Mouse (Mus musculus) hindbrain, embryonic 15.5 days (tissue): ENCODE results near the gene Hoxa4. TPM values are rescaled to one million over a fixed set of nuclear protein-coding genes. Genes with fewer than 3 reads are reported as not detected.

ENCODE experiments used
- ATAC-seq: fragments of 200-750 bp; cut with Nextera tagmentation; 2 replicates; pipeline ENCODE4 v1.8.0; 2017; ENCODE audit warnings: low read depth, moderate number of reproducible peaks, moderate TSS enrichment; ENCODE audit not compliant: low FRiP score
- H3K27ac ChIP-seq: fragments of 300-500 bp; sonication (generic); replicated peaks from 2 replicates; pipeline ENCODE4 v1.5.1; 2015; ENCODE audit warnings: mild to moderate bottlenecking, inconsistent platforms
- H3K27me3 ChIP-seq: fragments of 300-500 bp; sonication (generic); 2 replicates; pipeline ENCODE4 v1.6.1; 2015; ENCODE audit warnings: control low read depth, inconsistent platforms
- H3K36me3 ChIP-seq: fragments of 300-500 bp; sonication (generic); 2 replicates; pipeline ENCODE4 v1.6.1; 2015; ENCODE audit warnings: control low read depth, inconsistent platforms
- H3K4me1 ChIP-seq: fragments of 300-500 bp; sonication (generic); replicated peaks from 2 replicates; pipeline ENCODE4 v1.6.1; 2015; ENCODE audit warnings: control low read depth, inconsistent platforms
- H3K4me2 ChIP-seq: fragments of 300-500 bp; sonication (generic); 2 replicates; pipeline ENCODE4 v1.6.1; 2015; ENCODE audit warnings: moderate library complexity, mild to moderate bottlenecking, inconsistent platforms
- H3K4me3 ChIP-seq: fragments of 300-500 bp; sonication (generic); 2 replicates; pipeline ENCODE4 v1.5.1; 2015; ENCODE audit warnings: mild to moderate bottlenecking, inconsistent platforms
- H3K9ac ChIP-seq: fragments of 300-500 bp; sonication (generic); 2 replicates; pipeline ENCODE4 v1.6.1; 2015; ENCODE audit warnings: inconsistent platforms
- H3K9me3 ChIP-seq: fragments of 300-500 bp; sonication (generic); 2 replicates; pipeline ENCODE4 v1.6.1; 2016; ENCODE audit warnings: control low read depth, inconsistent platforms
- WGBS: fragments of 180-500 bp; shearing (Covaris S2); methylation state at CpG from one replicate; pipeline ENCODE4 v1.1.7; 2015; 5-methylcytosine and 5-hydroxymethylcytosine counted together
- polyA plus RNA-seq: library from polyadenylated mRNA; unstranded; fragments of >200 nt; fragmentation: Nextera tagmentation; extraction: Ambion mirVana; gene quantifications from 2 replicates; pipeline ENCODE4 v1.2.1, GENCODE M21; 2015

The Hoxa4 gene
- 10.6 and 12.2 TPM in 2 replicates for polyA plus RNA-seq

- ATAC-seq: peak; percentile 38; the same call in 1 of the 2 replicates
- H3K4me1 ChIP-seq: peaks cover 10% of the 10 kb centered on the region
- H3K4me3 ChIP-seq: peak within 1 kb of the TSS; percentile 46
- WGBS: under 1% methylated on average over 67 of the region's 102 CpGs
- H3K27me3 ChIP-seq: peaks cover 68% of the 10 kb centered on the region
- H3K27ac ChIP-seq: peak within 1 kb of the TSS; percentile 95
- H3K9me3 ChIP-seq: no peaks in the 10 kb centered on the region
- peak within 1 kb of the TSS; percentile 61 for H3K9ac ChIP-seq
- no peaks in the 10 kb centered on the region for H3K36me3 ChIP-seq
- peak within 1 kb of the TSS; percentile 53 for H3K4me2 ChIP-seq
These were observed at the start of gene Hoxa4 for GRCm38 (mm10) chr6:52190906-52191810. Gene Hoxa4 (minus strand): TSS chr6:52191753.

- no peak for ATAC-seq
- Histone ChIP-seq H3K4me2 (no peak overlapping the region), H3K36me3 (no peaks in the 10 kb centered on the region), H3K4me3 (no peak overlapping the region), H3K27me3 (peaks cover 95% of the 10 kb centered on the region), H3K4me1 (no peaks in the 10 kb centered on the region), H3K27ac (no peak overlapping the region), H3K9me3 (no peaks in the 10 kb centered on the region), H3K9ac (no peak overlapping the region)
- 5% methylated on average over 9 of the region's 9 CpGs for WGBS
These were observed 49.6 kb upstream of the Hoxa4 start for GRCm38 (mm10) chr6:52241001-52241621.

GRCm38 (mm10) chr6:52240389-52241000, 48.9 kb upstream of the Hoxa4 start, which contains the start of gene Hoxa10:
Gene Hoxa10 (minus strand): TSS chr6:52240854.
- Histone ChIP-seq H3K4me3 (no peak within 1 kb of the TSS), H3K9me3 (no peaks in the 10 kb centered on the region), H3K9ac (no peak within 1 kb of the TSS), H3K4me1 (no peaks in the 10 kb centered on the region), H3K36me3 (no peaks in the 10 kb centered on the region), H3K27me3 (peaks cover 96% of the 10 kb centered on the region), H3K27ac (no peak within 1 kb of the TSS), H3K4me2 (0 out of 2 replicates have a peak within 1 kb of the TSS, but pooled peaks have one; percentile 11)
- no peak for ATAC-seq
- 2% methylated on average over 35 of the region's 35 CpGs for WGBS

- 0 out of 2 replicates have a peak overlapping the region, but pooled peaks have one; percentile 11 for H3K4me2 ChIP-seq
- H3K27ac ChIP-seq: no peak overlapping the region
- H3K9me3 ChIP-seq: no peaks in the 10 kb centered on the region
- WGBS: 2% methylated on average over 30 of the region's 30 CpGs
- no peak overlapping the region for H3K4me3 ChIP-seq
- no peaks in the 10 kb centered on the region for H3K36me3 ChIP-seq
- no peaks in the 10 kb centered on the region for H3K4me1 ChIP-seq
- no peak for ATAC-seq
- peaks cover 97% of the 10 kb centered on the region for H3K27me3 ChIP-seq
- H3K9ac ChIP-seq: no peak overlapping the region
These were observed 48.3 kb upstream of the Hoxa4 start for GRCm38 (mm10) chr6:52239625-52240388.

GRCm38 (mm10) chr6:52238976-52239375, 47.4 kb upstream of the Hoxa4 start:
- Histone ChIP-seq H3K4me3 (no peak overlapping the region), H3K4me1 (no peaks in the 10 kb centered on the region), H3K27ac (no peak overlapping the region), H3K27me3 (peaks cover 97% of the 10 kb centered on the region), H3K9me3 (no peaks in the 10 kb centered on the region), H3K9ac (no peak overlapping the region), H3K36me3 (no peaks in the 10 kb centered on the region), H3K4me2 (no peak overlapping the region)
- no peak for ATAC-seq
- WGBS: 3% methylated on average over 7 of the region's 7 CpGs

- H3K27me3 ChIP-seq: peaks cover 97% of the 10 kb centered on the region
- H3K27ac ChIP-seq: no peak overlapping the region
- H3K4me1 ChIP-seq: no peaks in the 10 kb centered on the region
These were observed 46.6 kb upstream of the Hoxa4 start for GRCm38 (mm10) chr6:52238155-52238545.

GRCm38 (mm10) chr6:52237346-52238154, 46.0 kb upstream of the Hoxa4 start:
- H3K4me3 ChIP-seq: no peak overlapping the region
- ATAC-seq: no peak
- no peak overlapping the region for H3K9ac ChIP-seq

More at GRCm38 (mm10) chr6:52238155-52238545, 46.6 kb upstream of the Hoxa4 start:
- H3K4me2 ChIP-seq: no peak overlapping the region
- no peak overlapping the region for H3K9ac ChIP-seq
- H3K36me3 ChIP-seq: no peaks in the 10 kb centered on the region
- H3K9me3 ChIP-seq: no peaks in the 10 kb centered on the region
- no peak overlapping the region for H3K4me3 ChIP-seq
- WGBS: 2% methylated on average over 7 of the region's 7 CpGs
- no peak for ATAC-seq

GRCm38 (mm10) chr6:52236806-52237205, 45.3 kb upstream of the Hoxa4 start:
- H3K4me2 ChIP-seq: no peak overlapping the region
- H3K4me1 ChIP-seq: no peaks in the 10 kb centered on the region
- 7% methylated on average over 3 of the region's 3 CpGs for WGBS
- H3K4me3 ChIP-seq: no peak overlapping the region
- peaks cover 97% of the 10 kb centered on the region for H3K27me3 ChIP-seq
- H3K27ac ChIP-seq: no peak overlapping the region
- H3K36me3 ChIP-seq: no peaks in the 10 kb centered on the region
- ATAC-seq: no peak
- H3K9me3 ChIP-seq: no peaks in the 10 kb centered on the region
- H3K9ac ChIP-seq: no peak overlapping the region

More at GRCm38 (mm10) chr6:52237346-52238154, 46.0 kb upstream of the Hoxa4 start:
- H3K4me2 ChIP-seq: no peak overlapping the region
- H3K27ac ChIP-seq: no peak overlapping the region
- H3K27me3 ChIP-seq: peaks cover 97% of the 10 kb centered on the region
- no peaks in the 10 kb centered on the region for H3K9me3 ChIP-seq
- H3K4me1 ChIP-seq: no peaks in the 10 kb centered on the region
- H3K36me3 ChIP-seq: no peaks in the 10 kb centered on the region
- WGBS: 6% methylated on average over 10 of the region's 10 CpGs

GRCm38 (mm10) chr6:52235866-52236265, 44.3 kb upstream of the Hoxa4 start:
- no peaks in the 10 kb centered on the region for H3K4me1 ChIP-seq
- H3K36me3 ChIP-seq: no peaks in the 10 kb centered on the region
- no peaks in the 10 kb centered on the region for H3K9me3 ChIP-seq
- no peak overlapping the region for H3K9ac ChIP-seq
- WGBS: 23% methylated on average over 6 of the region's 6 CpGs
- H3K4me3 ChIP-seq: no peak overlapping the region
- peaks cover 92% of the 10 kb centered on the region for H3K27me3 ChIP-seq
- H3K27ac ChIP-seq: no peak overlapping the region
- no peak overlapping the region for H3K4me2 ChIP-seq
- ATAC-seq: no peak

GRCm38 (mm10) chr6:52235267-52235666, 43.7 kb upstream of the Hoxa4 start:
- no peaks in the 10 kb centered on the region for H3K36me3 ChIP-seq
- no peak for ATAC-seq
- H3K4me1 ChIP-seq: no peaks in the 10 kb centered on the region
- H3K9me3 ChIP-seq: no peaks in the 10 kb centered on the region
- no peak overlapping the region for H3K4me2 ChIP-seq
- no peak overlapping the region for H3K4me3 ChIP-seq
- no peak overlapping the region for H3K9ac ChIP-seq
- 28% methylated on average over 9 of the region's 9 CpGs for WGBS
- H3K27me3 ChIP-seq: peaks cover 90% of the 10 kb centered on the region
- no peak overlapping the region for H3K27ac ChIP-seq
